ENCODE assay signal across 16 mouse cellular contexts in the genomic region with DNA sequence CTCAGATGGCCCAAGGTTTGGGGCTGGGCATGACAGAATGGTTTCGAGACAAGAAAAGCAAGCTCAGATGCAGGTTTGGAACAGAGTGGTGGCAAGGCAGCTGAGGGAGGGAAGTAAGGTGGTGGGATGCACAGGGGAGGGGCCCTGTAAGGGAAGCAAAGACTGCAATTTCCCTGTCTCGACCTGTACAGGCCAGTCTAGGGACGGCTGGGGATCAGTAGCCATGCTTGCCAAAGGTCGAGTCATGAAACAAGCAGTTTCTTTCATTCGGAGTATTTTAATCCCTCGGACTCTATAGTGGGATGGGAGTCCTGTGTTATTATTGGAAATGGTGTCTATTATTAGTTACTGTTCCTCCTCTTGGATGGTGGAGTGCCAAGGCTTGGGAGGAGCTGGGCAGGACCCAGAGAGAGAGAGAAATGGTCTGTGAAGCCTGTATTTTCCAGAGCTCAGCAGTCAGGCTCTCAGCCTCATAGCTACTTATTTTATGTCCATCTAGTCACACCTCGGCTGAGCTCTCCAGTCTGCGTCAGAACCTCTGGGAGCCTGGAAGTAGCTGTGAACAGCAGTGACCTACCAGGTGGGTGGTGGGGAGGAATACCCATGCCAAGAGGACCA.
DNase-seq lines count a peak whose midpoint lies in the region; ATAC-seq lines count a peak whose summit lies in the region.
"Had no signal": no experiment of that assay in that cellular context is flagged by ENCODE, and none has a peak within 500 bp of the region (broad histone marks: within the 10 kb centered on the region; RNA-seq: fewer than 3 reads in every experiment).

No protein-coding gene starts in this region.

- H3K9me3 ChIP-seq in heart, embryonic 11.5 days (replicated peaks; ENCODE audit: control insufficient read depth, low read length) = no peaks in the 10 kb centered on the region
- no peaks in the 10 kb centered on the region for H3K9me3 ChIP-seq in limb, embryonic 15.5 days
- no peaks in the 10 kb centered on the region for H3K9me3 ChIP-seq in hindbrain, embryonic 13.5 days
- H3K9me3 ChIP-seq: embryonic facial prominence, embryonic 15.5 days; liver, embryonic 12.5 days had no signal

- peak; percentile 8 for DNase-seq in kidney, adult 11 months
- DNase-seq in kidney, postnatal 14 days = no peak
- DNase-seq in gastrocnemius, adult 8-10 months (ENCODE audit: low spot score in 2 of 2) = peak; percentile 41 to 57
- DNase-seq in T-cell, adult 2 months (ENCODE audit: low spot score) = no peak
- DNase-seq in right cerebral cortex, postnatal 25 days = no peak
- DNase-seq: adrenal gland, postnatal 36 days; cerebellum, adult 18-20 months; midbrain, embryonic 14.5 days; right cerebral cortex, postnatal 4 days; thymus, postnatal 25 days had no signal

- ATAC-seq in heart, embryonic 11.5 days (replicated peaks; ENCODE audit: insufficient number of reproducible peaks, low FRiP score, low TSS enrichment) = peak; percentile 53; the same call in 1 of the 2 replicates
- ATAC-seq in limb, embryonic 15.5 days (ENCODE audit: insufficient number of reproducible peaks, low FRiP score, low TSS enrichment, low read depth) = peak; percentile 61
- ATAC-seq in hindbrain, embryonic 13.5 days (ENCODE audit: low FRiP score) = no peak
- ATAC-seq: intestine, postnatal 0 days; liver, embryonic 12.5 days had no signal

- H3K27me3 ChIP-seq in heart, embryonic 11.5 days (ENCODE audit: control insufficient read depth, insufficient read depth, low read length) = no peaks in the 10 kb centered on the region
- H3K27me3 ChIP-seq in limb, embryonic 15.5 days = no peaks in the 10 kb centered on the region
- H3K27me3 ChIP-seq in hindbrain, embryonic 13.5 days = 0 out of 2 replicates have a peak, but pooled peaks cover 2% of the 10 kb centered on the region
- H3K27me3 ChIP-seq: embryonic facial prominence, embryonic 15.5 days; liver, embryonic 12.5 days had no signal

- 53% methylated on average over 8 of the region's 8 CpGs for whole genome bisulfite sequencing in heart, embryonic 11.5 days (ENCODE audit: insufficient replicate concordance)
- WGBS in limb, embryonic 15.5 days = 44% methylated on average over 8 of the region's 8 CpGs
- 86% methylated on average over 8 of the region's 8 CpGs for WGBS in hindbrain, embryonic 13.5 days

- H3K4me2 ChIP-seq in heart, embryonic 11.5 days = no peak overlapping the region
- H3K4me2 ChIP-seq in limb, embryonic 15.5 days = no peak overlapping the region
- H3K4me2 ChIP-seq in hindbrain, embryonic 13.5 days = no peak overlapping the region
- H3K4me2 ChIP-seq: embryonic facial prominence, embryonic 15.5 days; liver, embryonic 12.5 days had no signal

- H3K4me1 ChIP-seq in heart, embryonic 11.5 days (ENCODE audit: control insufficient read depth, insufficient read depth, low read length) = peaks cover 8% of the 10 kb centered on the region
- H3K4me1 ChIP-seq in limb, embryonic 15.5 days = peaks cover 48% of the 10 kb centered on the region
- no peaks in the 10 kb centered on the region; the same call in 1 of the 2 replicates for H3K4me1 ChIP-seq in hindbrain, embryonic 13.5 days (replicated peaks)
- H3K4me1 ChIP-seq: liver, embryonic 12.5 days had no signal

- H3K9ac ChIP-seq in heart, embryonic 11.5 days (ENCODE audit: low read depth, low read length) = no peak overlapping the region
- no peak overlapping the region for H3K9ac ChIP-seq in limb, embryonic 15.5 days
- no peak overlapping the region for H3K9ac ChIP-seq in hindbrain, embryonic 13.5 days
- H3K9ac ChIP-seq: embryonic facial prominence, embryonic 15.5 days; liver, embryonic 12.5 days had no signal

- peak overlapping the region; percentile 50; the same call in 1 of the 2 replicates for H3K27ac ChIP-seq in heart, embryonic 11.5 days (ENCODE audit: low read depth, low read length)
- H3K27ac ChIP-seq in limb, embryonic 15.5 days = peak overlapping the region; percentile 67; the same call in 1 of the 2 replicates
- no peak overlapping the region for H3K27ac ChIP-seq in hindbrain, embryonic 13.5 days
- H3K27ac ChIP-seq: embryonic facial prominence, embryonic 15.5 days; liver, embryonic 12.5 days had no signal

- H3K36me3 ChIP-seq in heart, embryonic 11.5 days (ENCODE audit: control insufficient read depth, insufficient read depth, low read length) = no peaks in the 10 kb centered on the region
- no peaks in the 10 kb centered on the region for H3K36me3 ChIP-seq in limb, embryonic 15.5 days
- H3K36me3 ChIP-seq in hindbrain, embryonic 13.5 days = no peaks in the 10 kb centered on the region
- H3K36me3 ChIP-seq: embryonic facial prominence, embryonic 15.5 days; liver, embryonic 12.5 days had no signal

- no peak overlapping the region for H3K4me3 ChIP-seq in heart, embryonic 11.5 days (ENCODE audit: low read depth, low read length)
- no peak overlapping the region for H3K4me3 ChIP-seq in limb, embryonic 15.5 days
- no peak overlapping the region for H3K4me3 ChIP-seq in hindbrain, embryonic 13.5 days
- H3K4me3 ChIP-seq: embryonic facial prominence, embryonic 15.5 days; liver, embryonic 12.5 days had no signal

Comparison
In these comparisons a context has a peak if more than half of its experiments do, and no peak if none do; other contexts are left out.
1. DNase-seq: peak in kidney, adult 11 months (single experiment) and gastrocnemius, adult 8-10 months (2 of 2); none in kidney, postnatal 14 days (single experiment), T-cell, adult 2 months (single experiment) and right cerebral cortex, postnatal 25 days (single experiment).